Mouse (Mus musculus): ENCODE measurements around the gene Skiv2l. TPM values are rescaled to one million over a fixed set of nuclear protein-coding genes. Genes with fewer than 3 reads are reported as not detected.

Gene Skiv2l
- polyA plus RNA-seq, 1 experiment, result 77.4 TPM

GRCm38 (mm10) chr17:34861704-34862415, 11.8 kb upstream of the Skiv2l start:
- DNase-seq, result no peak
- TF ChIP-seq CTCF (IDR thresholded peaks at IDR 0.05; ENCODE audit: borderline replicate concordance, insufficient read depth, low read depth, low read length), result no peak
- no peaks in the 10 kb centered on the region for H3K4me1 ChIP-seq (ENCODE audit: control insufficient read depth, insufficient read depth, low read length)
- H3K27ac ChIP-seq (ENCODE audit: insufficient read depth, low read length), result no peak overlapping the region
- no peaks in the 10 kb centered on the region for H3K27me3 ChIP-seq (ENCODE audit: control insufficient read depth, insufficient read depth, low read length)
- 66% methylated on average over 13 of the region's 13 CpGs for WGBS
- H3K4me3 ChIP-seq (replicated peaks; ENCODE audit: insufficient read depth, low read depth, low read length), result no peak overlapping the region

GRCm38 (mm10) chr17:34860514-34860913, 10.5 kb upstream of the Skiv2l start:
- DNase-seq, result no peak
- no peaks in the 10 kb centered on the region for H3K27me3 ChIP-seq (ENCODE audit: control insufficient read depth, insufficient read depth, low read length)
- no peak for TF ChIP-seq CTCF (IDR thresholded peaks at IDR 0.05; ENCODE audit: borderline replicate concordance, insufficient read depth, low read depth, low read length)
- TF ChIP-seq POLR2A (IDR thresholded peaks at IDR 0.05; ENCODE audit: borderline replicate concordance, insufficient read depth, low read length), result no peak
- no peak overlapping the region for H3K27ac ChIP-seq (ENCODE audit: insufficient read depth, low read length)
- 87% methylated on average over 9 of the region's 9 CpGs for WGBS
- no peak overlapping the region for H3K4me3 ChIP-seq (replicated peaks; ENCODE audit: insufficient read depth, low read depth, low read length)
- no peaks in the 10 kb centered on the region for H3K4me1 ChIP-seq (ENCODE audit: control insufficient read depth, insufficient read depth, low read length)

- TF ChIP-seq CTCF (IDR thresholded peaks at IDR 0.05; ENCODE audit: borderline replicate concordance, insufficient read depth, low read depth, low read length), result no peak
- Histone ChIP-seq H3K27me3 (ENCODE audit: control insufficient read depth, insufficient read depth, low read length) (no peaks in the 10 kb centered on the region), H3K4me1 (ENCODE audit: control insufficient read depth, insufficient read depth, low read length) (no peaks in the 10 kb centered on the region), H3K4me3 (replicated peaks; ENCODE audit: insufficient read depth, low read depth, low read length) (no peak overlapping the region), H3K27ac (ENCODE audit: insufficient read depth, low read length) (no peak overlapping the region)
- no peak for DNase-seq
- 80% methylated on average over 4 of the region's 4 CpGs for WGBS
These were observed 8.7 kb upstream of the Skiv2l start for GRCm38 (mm10) chr17:34858670-34859069.

GRCm38 (mm10) chr17:34855825-34856224, 5.8 kb upstream of the Skiv2l start:
- TF ChIP-seq POLR2A (IDR thresholded peaks at IDR 0.05; ENCODE audit: borderline replicate concordance, insufficient read depth, low read length) (no peak), CTCF (IDR thresholded peaks at IDR 0.05; ENCODE audit: borderline replicate concordance, insufficient read depth, low read depth, low read length) (peak; percentile 74)

GRCm38 (mm10) chr17:34854761-34855160, 4.8 kb upstream of the Skiv2l start:
- 79% methylated on average over 3 of the region's 3 CpGs for WGBS
- no peak for DNase-seq
- Histone ChIP-seq H3K4me3 (replicated peaks; ENCODE audit: insufficient read depth, low read depth, low read length) (no peak overlapping the region), H3K27ac (ENCODE audit: insufficient read depth, low read length) (no peak overlapping the region), H3K27me3 (ENCODE audit: control insufficient read depth, insufficient read depth, low read length) (no peaks in the 10 kb centered on the region), H3K4me1 (ENCODE audit: control insufficient read depth, insufficient read depth, low read length) (no peaks in the 10 kb centered on the region)
- TF ChIP-seq POLR2A (IDR thresholded peaks at IDR 0.05; ENCODE audit: borderline replicate concordance, insufficient read depth, low read length), result no peak
- no peak for TF ChIP-seq CTCF (IDR thresholded peaks at IDR 0.05; ENCODE audit: borderline replicate concordance, insufficient read depth, low read depth, low read length)

More at GRCm38 (mm10) chr17:34855825-34856224, 5.8 kb upstream of the Skiv2l start:
- WGBS, result 12% methylated on average over 3 of the region's 3 CpGs
- H3K4me3 ChIP-seq (replicated peaks; ENCODE audit: insufficient read depth, low read depth, low read length), result no peak overlapping the region
- peak in 1 of 2 experiments; percentile 40 for DNase-seq
- H3K27ac ChIP-seq (ENCODE audit: insufficient read depth, low read length), result no peak overlapping the region
- H3K4me1 ChIP-seq (ENCODE audit: control insufficient read depth, insufficient read depth, low read length), result no peaks in the 10 kb centered on the region
- no peaks in the 10 kb centered on the region for H3K27me3 ChIP-seq (ENCODE audit: control insufficient read depth, insufficient read depth, low read length)

GRCm38 (mm10) chr17:34853511-34853910, 3.5 kb upstream of the Skiv2l start:
- DNase-seq, result no peak
- TF ChIP-seq POLR2A (IDR thresholded peaks at IDR 0.05; ENCODE audit: borderline replicate concordance, insufficient read depth, low read length), result no peak
- TF ChIP-seq CTCF (IDR thresholded peaks at IDR 0.05; ENCODE audit: borderline replicate concordance, insufficient read depth, low read depth, low read length), result no peak
- Histone ChIP-seq H3K27ac (ENCODE audit: insufficient read depth, low read length) (no peak overlapping the region), H3K4me1 (ENCODE audit: control insufficient read depth, insufficient read depth, low read length) (no peaks in the 10 kb centered on the region), H3K4me3 (replicated peaks; ENCODE audit: insufficient read depth, low read depth, low read length) (no peak overlapping the region), H3K27me3 (ENCODE audit: control insufficient read depth, insufficient read depth, low read length) (no peaks in the 10 kb centered on the region)
- 80% methylated on average over 8 of the region's 8 CpGs for WGBS

- Histone ChIP-seq H3K4me3 (replicated peaks; ENCODE audit: insufficient read depth, low read depth, low read length) (peak overlapping the region; percentile 77), H3K4me1 (ENCODE audit: control insufficient read depth, insufficient read depth, low read length) (no peaks in the 10 kb centered on the region), H3K27me3 (ENCODE audit: control insufficient read depth, insufficient read depth, low read length) (no peaks in the 10 kb centered on the region), H3K27ac (ENCODE audit: insufficient read depth, low read length) (peak overlapping the region; percentile 35)
- no peak for DNase-seq
- 1% methylated on average over 25 of the region's 25 CpGs for WGBS
- TF ChIP-seq CTCF (IDR thresholded peaks at IDR 0.05; ENCODE audit: borderline replicate concordance, insufficient read depth, low read depth, low read length) (no peak), POLR2A (IDR thresholded peaks at IDR 0.05; ENCODE audit: borderline replicate concordance, insufficient read depth, low read length) (no peak)
These were observed 611 bp upstream of the Skiv2l start for GRCm38 (mm10) chr17:34850517-34851125.

GRCm38 (mm10) chr17:34847615-34848014, 2.4 kb downstream of the Skiv2l start:
- WGBS, result 94% methylated on average over 7 of the region's 7 CpGs
- no peaks in the 10 kb centered on the region for H3K4me1 ChIP-seq (ENCODE audit: control insufficient read depth, insufficient read depth, low read length)
- TF ChIP-seq CTCF (IDR thresholded peaks at IDR 0.05; ENCODE audit: borderline replicate concordance, insufficient read depth, low read depth, low read length), result no peak
- no peak for TF ChIP-seq POLR2A (IDR thresholded peaks at IDR 0.05; ENCODE audit: borderline replicate concordance, insufficient read depth, low read length)
- H3K27ac ChIP-seq (ENCODE audit: insufficient read depth, low read length), result no peak overlapping the region
- no peaks in the 10 kb centered on the region for H3K27me3 ChIP-seq (ENCODE audit: control insufficient read depth, insufficient read depth, low read length)
- no peak overlapping the region for H3K4me3 ChIP-seq (replicated peaks; ENCODE audit: insufficient read depth, low read depth, low read length)
- DNase-seq, result no peak

All from cerebellum, adult 2 months (tissue).